ENCODE assay signal across 8 mouse cellular contexts in genomic region chr1:14635642-14636263, GRCm38 (mm10).
DNase-seq lines count a peak whose midpoint lies in the region; ATAC-seq and TF ChIP-seq lines count a peak whose summit lies in the region.

No protein-coding gene starts in this region.

- peak; percentile 51 for TF ChIP-seq CTCF in cortical plate, adult 2 months (IDR thresholded peaks at IDR 0.05; ENCODE audit: extremely low read depth, insufficient read depth, low read length)

- DNase-seq in heart, postnatal 10 days, result peak; percentile 25 to 34
- DNase-seq in heart, adult 9 months (ENCODE audit: low spot score in 2 of 2), result no peak
- peak; percentile 2 for DNase-seq in 416B (ENCODE audit: low read depth)
- peak; percentile 52 for DNase-seq in kidney, postnatal 14 days
- DNase-seq in retina, embryonic 14.5 days (ENCODE audit: low spot score), result peak; percentile 54
- DNase-seq in adrenal gland, postnatal 25 days, result no peak

- intact Hi-C loops in heart, postnatal 10 days (cut with DNase I), result loop anchor here (5.0 kb wide), 1 partner anchor 848 kb away; no protein-coding TSS in a partner anchor

- no peak for TF ChIP-seq POLR2A in cortical plate, adult 2 months (IDR thresholded peaks at IDR 0.05; ENCODE audit: extremely low read depth, insufficient read depth, low read length)

- H3K27ac ChIP-seq in cortical plate, adult 2 months (ENCODE audit: insufficient read depth, low read length), result no peak overlapping the region

- no peaks in the 10 kb centered on the region for H3K4me1 ChIP-seq in cortical plate, adult 2 months (ENCODE audit: control insufficient read depth, insufficient read depth, low read length)

- no peak overlapping the region for H3K4me3 ChIP-seq in cortical plate, adult 2 months (ENCODE audit: insufficient read depth, low read length)

- ATAC-seq in CD4-positive, CD25-positive, alpha-beta regulatory T cell, adult 4 months, result no peak

Comparison
In these comparisons a context has a peak if more than half of its experiments do, and no peak if none do; other contexts are left out.
1. DNase-seq: peak in heart, postnatal 10 days (2 of 2), 416B (single experiment), kidney, postnatal 14 days (single experiment) and retina, embryonic 14.5 days (single experiment); none in heart, adult 9 months (0 of 2) and adrenal gland, postnatal 25 days (single experiment).